Mouse (Mus musculus) left cerebral cortex, postnatal 36 days (tissue): ENCODE measurements around the gene Tmeff1. TPM values are rescaled to one million over a fixed set of nuclear protein-coding genes. Genes with fewer than 3 reads are reported as not detected.

Experiments used
- DNase-seq, 2 experiments: peaks; one replicate each; pipeline ENCODE4 v3.0.0; 2021 to 2022; ENCODE audit warnings: low spot score in 2 of 2, mixed read lengths in 1 of 2
- intact Hi-C: fragments of 180-260 bp; cut with DNase I; formaldehyde crosslinking; loops from one replicate; pipeline ENCODE4 v1.15.1; 2025
- total RNA-seq, 2 experiments: library from RNA; stranded (reverse); gene quantifications; 2 replicates each; pipeline ENCODE4 v1.2.3; 2021

Gene Tmeff1
- total RNA-seq, 2 experiments from 2014 or later: 114 to 135 TPM

GRCm38 (mm10) chr4:48555729-48556128, 29.2 kb upstream of the Tmeff1 start:
- intact Hi-C loops: no loop called here
- DNase-seq: no peak

- intact Hi-C loops: no loop called here
- DNase-seq: no peak
Measured at GRCm38 (mm10) chr4:48559652-48560051, 25.3 kb upstream of the Tmeff1 start.

DNA sequence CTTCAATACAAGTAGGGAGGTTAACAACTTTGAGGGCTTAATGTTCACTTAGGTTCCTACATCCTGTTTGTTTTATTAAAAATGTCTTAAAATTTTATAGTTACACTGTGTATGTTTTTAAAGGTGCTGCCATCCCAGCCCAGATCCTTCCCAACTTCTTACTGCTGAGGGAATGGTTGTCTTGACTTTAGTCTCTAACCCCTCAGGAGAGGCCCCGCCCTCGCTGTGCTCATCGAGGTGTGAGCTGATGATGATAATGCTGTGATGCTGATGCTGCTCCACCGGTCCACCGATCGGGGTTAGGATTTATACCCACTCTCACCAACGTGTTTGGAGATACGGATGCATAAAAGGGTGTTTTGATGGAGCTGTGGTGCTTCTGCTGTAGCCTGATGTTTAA, 23.1 kb upstream of the Tmeff1 start:
- no peak for DNase-seq
- intact Hi-C loops: no loop called here

DNA sequence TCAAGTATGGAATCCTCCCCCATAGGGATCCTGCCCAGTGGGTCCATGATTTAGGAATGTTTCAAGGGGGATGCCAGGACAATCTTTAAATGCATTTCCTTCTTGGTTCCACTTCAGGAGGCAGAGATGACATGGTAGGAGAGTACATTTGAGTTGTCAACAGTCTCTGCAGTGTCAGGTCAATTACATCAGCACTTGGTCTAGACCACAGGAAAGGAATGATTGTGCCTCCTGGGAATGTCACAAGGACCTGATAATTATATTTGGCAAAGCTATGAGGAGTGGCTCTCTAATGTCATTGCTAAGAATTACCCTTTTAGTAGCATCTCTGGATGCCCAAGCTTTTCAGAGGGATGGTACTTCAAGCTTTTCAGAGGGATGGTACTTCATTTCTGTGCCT, 20.0 kb upstream of the Tmeff1 start:
- no peak for DNase-seq
- intact Hi-C loops: no loop called here

GRCm38 (mm10) chr4:48576361-48576760, 8.6 kb upstream of the Tmeff1 start:
- DNase-seq: no peak
- intact Hi-C loops: no loop called here

GRCm38 (mm10) chr4:48577831-48578230, 7.1 kb upstream of the Tmeff1 start:
- intact Hi-C loops: no loop called here
- DNase-seq: no peak

GRCm38 (mm10) chr4:48578399-48578798, 6.6 kb upstream of the Tmeff1 start:
- DNase-seq: no peak
- intact Hi-C loops: no loop called here

DNA sequence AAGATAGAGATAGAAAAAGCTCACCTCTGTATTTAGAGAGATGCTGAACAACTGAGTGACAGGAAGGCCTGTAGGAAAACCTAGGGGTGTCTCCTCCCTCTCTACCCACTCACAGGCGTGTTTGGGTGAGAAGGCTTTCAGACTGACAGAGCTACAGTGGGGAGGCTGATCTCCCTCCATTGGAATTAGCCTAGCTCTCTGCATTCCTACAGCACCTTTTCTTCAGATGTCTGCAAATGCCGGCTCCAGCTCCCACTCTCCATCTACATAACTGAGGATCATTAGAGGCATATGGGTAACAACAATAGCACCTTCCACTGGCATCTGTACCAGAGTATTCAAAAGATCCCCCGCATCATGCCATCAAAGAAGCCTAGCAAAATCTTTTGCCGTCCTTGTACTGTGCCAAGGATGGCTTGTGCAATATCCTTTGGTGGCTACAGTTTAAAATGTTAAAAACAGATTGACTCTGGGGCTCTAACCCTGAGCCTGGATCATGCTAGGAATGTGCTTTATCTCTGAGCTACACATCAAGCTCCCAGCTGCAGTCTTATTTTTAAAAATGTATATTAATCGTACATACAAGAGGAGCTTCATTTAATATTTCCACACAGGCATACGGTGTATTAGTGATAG, 5.4 kb upstream of the Tmeff1 start:
- intact Hi-C loops: loop anchor here (5.0 kb wide), 1 partner anchor 83 kb away; the partner anchor contains the start of gene Cavin4
- DNase-seq: no peak

- intact Hi-C loops: loop anchor here (5.0 kb wide), 1 partner anchor 81 kb away; the partner anchor contains the start of gene Cavin4
- no peak for DNase-seq
Measured at GRCm38 (mm10) chr4:48581201-48581600, 3.8 kb upstream of the Tmeff1 start.

GRCm38 (mm10) chr4:48581993-48582392, 3.0 kb upstream of the Tmeff1 start:
- no peak for DNase-seq
- intact Hi-C loops: loop anchor here (5.0 kb wide), 1 partner anchor 80 kb away; the partner anchor contains the start of gene Cavin4

DNA sequence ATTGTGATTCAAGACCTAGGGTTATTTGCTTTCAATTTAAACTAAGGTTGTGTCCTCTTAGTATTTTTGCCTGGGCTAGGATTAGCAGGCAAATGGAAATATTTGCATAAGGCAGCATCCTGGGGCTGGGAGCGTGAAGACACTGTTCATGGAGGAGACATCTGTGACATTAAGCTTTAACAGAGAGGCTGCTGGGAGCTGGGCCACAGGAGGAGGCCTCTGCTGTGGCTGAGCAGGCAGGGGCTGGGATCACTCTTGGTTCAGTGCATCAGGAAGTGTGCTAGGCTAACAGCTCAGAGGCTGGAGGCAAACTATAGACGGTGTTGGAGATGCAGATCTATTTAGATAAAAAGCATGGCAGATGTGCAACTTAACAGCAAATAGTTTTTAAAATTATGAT, 2.0 kb upstream of the Tmeff1 start:
- intact Hi-C loops: loop anchor here (5.0 kb wide), 1 partner anchor 79 kb away; the partner anchor contains the start of gene Cavin4
- no peak for DNase-seq

DNA sequence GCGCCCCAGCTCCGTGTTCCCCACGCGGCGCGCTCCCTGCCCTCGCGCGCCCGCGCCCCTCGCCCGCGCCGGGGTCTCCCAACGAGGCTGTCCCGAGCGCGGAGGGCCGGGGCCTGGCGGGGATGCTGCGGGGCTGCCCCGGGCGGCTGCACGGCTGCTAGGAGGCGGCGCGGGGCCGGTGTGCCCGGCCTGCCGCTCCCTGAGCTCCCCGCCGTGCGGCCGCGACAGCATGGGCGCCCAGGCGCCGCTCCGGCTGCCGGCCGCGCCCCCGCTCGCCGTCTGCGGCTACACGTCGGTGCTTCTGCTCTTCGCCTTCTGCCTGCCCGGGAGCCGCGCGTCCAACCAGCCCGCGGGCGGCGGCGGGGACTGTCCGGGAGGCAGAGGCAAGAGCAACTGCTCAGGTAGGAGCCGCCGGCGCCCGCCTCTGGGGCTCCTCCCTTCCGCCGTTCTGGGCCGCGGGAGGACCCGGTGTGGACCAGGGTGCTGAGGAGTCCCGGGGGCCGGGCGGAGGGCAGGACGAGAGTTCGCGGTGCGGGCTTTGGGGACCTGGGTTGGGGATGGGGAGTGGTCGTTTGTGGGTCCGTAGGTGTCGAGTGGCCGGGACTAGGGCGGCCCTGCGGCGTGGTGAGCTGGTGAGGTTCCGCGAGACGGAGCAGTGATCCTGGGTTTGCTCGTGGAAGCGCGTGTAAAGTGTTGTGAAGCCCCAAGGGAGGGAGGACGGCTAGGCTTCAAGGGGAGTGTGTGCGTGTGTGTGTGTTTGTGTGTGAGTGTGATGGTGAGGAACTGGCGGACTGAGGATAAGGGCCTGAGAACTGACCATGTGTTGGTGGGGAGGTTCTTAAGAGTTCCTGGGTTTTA, 496 bp downstream of the Tmeff1 start:
- intact Hi-C loops: loop anchor here (5.0 kb wide), 2 partner anchors 43 to 97 kb away; no protein-coding TSS in a partner anchor
- peak; percentile 50 to 71 for DNase-seq

GRCm38 (mm10) chr4:48586099-48586821, 1.3 kb downstream of the Tmeff1 start:
- intact Hi-C loops: loop anchor here (5.0 kb wide), 2 partner anchors 44 to 96 kb away; no protein-coding TSS in a partner anchor
- no peak for DNase-seq

DNA sequence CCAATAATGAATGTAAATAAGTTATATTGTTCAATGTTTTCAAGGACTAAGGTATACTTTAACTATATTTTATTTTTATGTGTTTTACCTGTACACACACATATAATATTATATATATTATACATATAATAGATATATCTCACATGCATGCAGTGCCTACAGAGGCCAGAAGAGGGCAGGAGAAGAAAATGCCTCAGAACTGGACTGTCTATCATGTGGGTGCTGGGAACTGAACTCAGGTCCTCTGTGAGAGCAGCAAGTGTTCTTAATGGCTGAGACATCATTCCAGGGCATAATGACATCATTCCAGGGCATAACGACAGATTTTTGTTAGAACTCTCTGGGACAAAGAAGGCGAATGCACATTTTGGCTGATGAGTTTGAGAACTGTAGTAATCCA, 2.6 kb downstream of the Tmeff1 start:
- DNase-seq: no peak
- intact Hi-C loops: loop anchor here (5.0 kb wide), 2 partner anchors 45 to 95 kb away; no protein-coding TSS in a partner anchor

DNA sequence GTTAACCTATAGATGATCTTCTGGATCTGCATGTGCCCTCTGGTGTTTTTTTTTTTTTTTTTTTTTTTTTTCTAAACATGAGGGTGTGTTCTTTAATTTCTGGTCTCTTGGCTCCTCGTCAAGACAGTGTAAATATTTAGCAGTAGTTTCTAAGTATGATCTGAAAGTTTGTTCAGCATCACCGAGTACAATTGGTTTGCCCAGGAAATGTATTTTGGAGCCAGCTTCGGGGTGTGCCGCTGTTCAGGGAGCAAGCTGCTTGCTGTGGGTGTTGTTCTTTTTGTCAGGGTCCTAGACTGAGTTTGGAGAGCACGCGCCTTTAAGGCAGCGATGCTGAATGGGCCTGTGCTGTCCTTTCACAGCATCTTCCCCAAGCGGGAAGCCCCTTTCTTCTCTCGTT, 3.6 kb downstream of the Tmeff1 start:
- DNase-seq: no peak
- intact Hi-C loops: loop anchor here (5.0 kb wide), 2 partner anchors 46 to 94 kb away; no protein-coding TSS in a partner anchor

GRCm38 (mm10) chr4:48590862-48591261, 5.9 kb downstream of the Tmeff1 start:
- DNase-seq: no peak
- intact Hi-C loops: no loop called here

DNA sequence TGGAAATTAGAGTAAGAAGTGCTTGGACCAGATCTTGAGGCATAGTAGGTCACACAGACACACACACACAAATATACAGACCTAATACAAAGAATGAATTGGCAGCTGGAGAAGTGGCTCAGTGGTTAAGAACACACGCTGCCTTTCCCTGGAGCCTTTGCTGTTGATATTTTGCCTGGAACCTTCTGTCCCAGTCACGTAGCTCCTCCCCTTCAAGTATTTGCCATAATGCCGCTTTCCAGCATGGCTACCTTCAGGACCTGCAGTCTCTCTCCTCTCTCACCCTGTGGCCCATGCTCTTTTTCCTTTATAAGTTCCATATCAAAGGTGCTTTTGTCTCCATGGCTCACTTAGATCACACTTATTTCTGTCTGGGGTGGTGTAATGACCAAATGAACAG, 6.4 kb downstream of the Tmeff1 start:
- intact Hi-C loops: no loop called here
- no peak for DNase-seq

- intact Hi-C loops: no loop called here
- DNase-seq: no peak
Measured at GRCm38 (mm10) chr4:48592328-48592727, 7.4 kb downstream of the Tmeff1 start.

GRCm38 (mm10) chr4:48592844-48593243, 7.9 kb downstream of the Tmeff1 start:
- DNase-seq: no peak
- intact Hi-C loops: no loop called here

DNA sequence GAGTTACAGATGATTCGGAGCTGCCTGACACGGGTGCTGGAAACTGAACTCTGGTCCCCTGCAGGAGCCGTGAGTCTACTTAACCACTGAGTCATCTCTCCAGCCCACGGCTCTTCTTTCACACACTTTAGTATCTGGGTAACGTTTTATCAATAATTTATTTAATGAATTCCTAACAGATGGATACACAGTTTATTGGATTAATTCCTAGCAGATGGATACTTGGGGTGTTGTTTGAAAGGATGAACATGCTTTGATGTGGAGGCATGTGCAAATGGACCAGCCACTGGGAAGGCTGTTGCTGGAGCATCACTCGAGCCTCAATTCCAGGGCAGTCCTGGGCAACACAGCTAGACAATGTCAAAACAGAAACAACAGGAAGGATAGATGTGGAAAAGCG, 11.1 kb downstream of the Tmeff1 start:
- no peak for DNase-seq

More for the DNA sequence above, 11.1 kb downstream of the Tmeff1 start:
- intact Hi-C loops: no loop called here
